9 mouse cellular contexts compared by ENCODE assay signal in the genomic region with DNA sequence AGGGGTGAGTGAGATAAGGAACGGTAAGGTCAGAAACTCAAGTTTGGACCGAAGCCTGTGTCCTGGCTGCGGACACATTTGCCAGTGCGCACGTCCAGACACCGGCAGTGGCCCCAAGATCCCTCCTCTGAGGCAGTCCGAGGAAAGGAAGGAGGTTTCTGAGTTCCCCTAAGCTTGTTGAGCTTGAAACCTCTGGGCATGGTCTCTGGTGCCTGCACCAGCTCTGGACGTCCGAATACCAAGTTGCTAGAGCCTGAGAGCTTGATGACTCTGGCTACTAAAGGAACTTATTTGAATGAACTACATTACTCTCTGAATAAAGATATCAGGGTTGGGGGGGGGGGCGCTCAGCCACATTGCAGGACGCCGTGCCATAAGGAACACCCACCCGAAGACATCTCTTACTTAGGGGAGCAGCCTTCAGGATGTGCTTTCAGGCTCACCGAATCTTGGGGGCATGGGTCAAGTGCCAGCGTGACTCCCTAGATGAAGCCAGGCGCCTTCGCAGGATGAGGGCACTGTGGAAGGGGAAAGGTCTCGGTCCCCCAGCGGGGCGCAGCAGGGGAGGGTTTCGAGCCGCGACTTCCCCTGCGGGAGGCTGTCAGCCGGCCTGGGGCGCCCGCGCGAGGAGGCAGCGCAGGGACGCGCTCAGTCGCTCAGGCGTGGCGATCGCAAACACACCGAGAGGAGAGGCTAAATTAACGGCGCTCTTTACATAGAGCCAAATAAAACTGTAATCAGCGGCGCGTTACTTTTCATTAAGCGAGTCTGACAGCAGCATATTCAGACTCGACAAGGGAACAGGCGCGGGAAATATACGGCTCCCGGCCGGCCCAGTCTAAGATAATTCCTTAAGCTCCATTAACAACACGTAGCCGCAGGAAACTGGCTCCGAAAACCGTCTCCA. TPM values are rescaled to one million over a fixed set of nuclear protein-coding genes. Genes with fewer than 3 reads are reported as not detected.
DNase-seq lines count a peak whose midpoint lies in the region; ATAC-seq and TF ChIP-seq lines count a peak whose summit lies in the region.
"Had no signal": no experiment of that assay in that cellular context is flagged by ENCODE, and none has a peak within 500 bp of the region (broad histone marks: within the 10 kb centered on the region; RNA-seq: fewer than 3 reads in every experiment).

No protein-coding gene starts in this region.

- H3K9ac ChIP-seq in heart, embryonic 15.5 days = peak overlapping the region; percentile 47
- H3K9ac ChIP-seq in liver, embryonic 13.5 days = no peak overlapping the region

- TF ChIP-seq CTCF in thymus, adult 2 months (IDR thresholded peaks at IDR 0.05; ENCODE audit: borderline replicate concordance, control insufficient read depth, extremely low read depth, insufficient read depth, low read length, poor library complexity) = no peak

- peaks cover 88% of the 10 kb centered on the region for H3K4me1 ChIP-seq in heart, embryonic 15.5 days (replicated peaks)
- H3K4me1 ChIP-seq in liver, embryonic 13.5 days (replicated peaks) = 0 out of 2 replicates have a peak, but pooled peaks cover 3% of the 10 kb centered on the region
- no peaks in the 10 kb centered on the region for H3K4me1 ChIP-seq in thymus, adult 2 months (replicated peaks; ENCODE audit: control insufficient read depth, insufficient read depth, low read length)

- DNase-seq in thymus, postnatal 4 days = peak; percentile 20
- DNase-seq in thymus, adult 18-20 months = no peak
- no peak for DNase-seq in liver, embryonic 13.5 days
- no peak for DNase-seq in left cerebral cortex, adult 11 months (ENCODE audit: low spot score)
- DNase-seq in cerebellum, adult 11-12 months = no peak
- no peak for DNase-seq in thymus, adult 2 months
- DNase-seq in right cerebral cortex, adult 2 months (ENCODE audit: low spot score in 2 of 2) = no peak

- TF ChIP-seq POLR2A in thymus, adult 2 months (IDR thresholded peaks at IDR 0.05; ENCODE audit: control insufficient read depth, extremely low read depth, insufficient read depth, low read length, poor library complexity) = no peak

- H3K36me3 ChIP-seq in heart, embryonic 15.5 days = no peaks in the 10 kb centered on the region
- no peaks in the 10 kb centered on the region for H3K36me3 ChIP-seq in liver, embryonic 13.5 days
- no peaks in the 10 kb centered on the region for H3K36me3 ChIP-seq in thymus, adult 2 months (ENCODE audit: control insufficient read depth, insufficient read depth, low read length)

- peaks cover 68% of the 10 kb centered on the region for H3K27me3 ChIP-seq in heart, embryonic 15.5 days
- H3K27me3 ChIP-seq in liver, embryonic 13.5 days = peaks cover 89% of the 10 kb centered on the region
- peaks cover 21% of the 10 kb centered on the region for H3K27me3 ChIP-seq in thymus, adult 2 months (ENCODE audit: control insufficient read depth, insufficient read depth, low read length)

- peak overlapping the region; percentile 61 for H3K27ac ChIP-seq in heart, embryonic 15.5 days
- H3K27ac ChIP-seq in liver, embryonic 13.5 days = no peak overlapping the region
- H3K27ac ChIP-seq in thymus, adult 2 months (ENCODE audit: control insufficient read depth, insufficient read depth, low read length) = no peak overlapping the region
- H3K27ac ChIP-seq: macrophage had no signal

- H3K9me3 ChIP-seq in heart, embryonic 15.5 days (replicated peaks) = no peaks in the 10 kb centered on the region
- no peaks in the 10 kb centered on the region for H3K9me3 ChIP-seq in liver, embryonic 13.5 days (replicated peaks)

- peak overlapping the region; percentile 37 for H3K4me3 ChIP-seq in heart, embryonic 15.5 days
- 0 out of 2 replicates have a peak overlapping the region, but pooled peaks have one; percentile 21 for H3K4me3 ChIP-seq in liver, embryonic 13.5 days (replicated peaks)
- H3K4me3 ChIP-seq in thymus, adult 2 months (ENCODE audit: control insufficient read depth, insufficient read depth, low read length) = no peak overlapping the region

- 2% methylated on average over 53 of the region's 53 CpGs for WGBS in heart, embryonic 15.5 days
- 1% methylated on average over 53 of the region's 53 CpGs for WGBS in liver, embryonic 13.5 days (ENCODE audit: insufficient replicate concordance)
- WGBS in thymus, adult 2 months = 4% methylated on average over 53 of the region's 53 CpGs

- peak overlapping the region; percentile 65 for H3K4me2 ChIP-seq in heart, embryonic 15.5 days
- peak overlapping the region; percentile 17; the same call in 1 of the 2 replicates for H3K4me2 ChIP-seq in liver, embryonic 13.5 days

- ATAC-seq in heart, embryonic 15.5 days (replicated peaks; ENCODE audit: insufficient number of reproducible peaks, insufficient read depth, low FRiP score, low read depth) = no peak
- no peak for ATAC-seq in liver, embryonic 13.5 days (ENCODE audit: low read depth)

RNA-seq across cellular contexts. Expression of a gene that starts 11.3 kb away (rescaled TPM):
- 40.3 and 44.3 TPM in 2 replicates for polyA plus RNA-seq in heart, embryonic 15.5 days (2015; fragmentation: Nextera tagmentation; extraction: Ambion mirVana)
- 0.07 and 0.12 TPM in 2 replicates for polyA plus RNA-seq in liver, embryonic 13.5 days (2015; fragmentation: Nextera tagmentation; extraction: Ambion mirVana)
- polyA plus RNA-seq in thymus, adult 2 months (2012; rRNA removed) = 0.41 and 1.5 TPM in 2 replicates
- polyA plus RNA-seq: macrophage had no signal

RNA-seq across cellular contexts. Expression of a gene that starts 56.7 kb away (rescaled TPM):
- 117 and 140 TPM in 2 replicates for polyA plus RNA-seq in heart, embryonic 15.5 days (2015; fragmentation: Nextera tagmentation; extraction: Ambion mirVana)
- polyA plus RNA-seq in liver, embryonic 13.5 days (2015; fragmentation: Nextera tagmentation; extraction: Ambion mirVana) = 124 and 132 TPM in 2 replicates
- 133 and 154 TPM in 2 replicates for polyA plus RNA-seq in thymus, adult 2 months (2012; rRNA removed)

RNA-seq across cellular contexts. Expression of a gene that starts 56.8 kb away (rescaled TPM):
- polyA plus RNA-seq in heart, embryonic 15.5 days (2015; fragmentation: Nextera tagmentation; extraction: Ambion mirVana) = 637 and 761 TPM in 2 replicates
- 271 and 302 TPM in 2 replicates for polyA plus RNA-seq in liver, embryonic 13.5 days (2015; fragmentation: Nextera tagmentation; extraction: Ambion mirVana)
- polyA plus RNA-seq in thymus, adult 2 months (2012; rRNA removed) = 67.3 and 98.2 TPM in 2 replicates

Comparison
In these comparisons a context has a peak if more than half of its experiments do, and no peak if none do; other contexts are left out.
1. RNA of a gene that starts 11.3 kb away (polyA plus RNA-seq): 40.3 to 44.3 TPM in heart, embryonic 15.5 days; 0.41 to 1.5 TPM in thymus, adult 2 months and 0.07 to 0.12 TPM in liver, embryonic 13.5 days; every median in the first group is over 10 times any median in the second.